Comparison of ENCODE assay signal across 12 mouse cellular contexts in genomic region chr5:73229467-73229866, GRCm38 (mm10). TPM values are rescaled to one million over a fixed set of nuclear protein-coding genes. Genes with fewer than 3 reads are reported as not detected.
DNase-seq lines count a peak whose midpoint lies in the region; ATAC-seq lines count a peak whose summit lies in the region.
"Had no signal": no experiment of that assay in that cellular context is flagged by ENCODE, and none has a peak within 500 bp of the region (broad histone marks: within the 10 kb centered on the region; RNA-seq: fewer than 3 reads in every experiment).

No protein-coding gene starts in this region.

- peak; percentile 97 for DNase-seq in heart, adult 11 months
- DNase-seq in heart, postnatal 25 days (ENCODE audit: low spot score) = no peak
- peak; percentile 29 for DNase-seq in lung, postnatal 10 days
- no peak for DNase-seq in lung, postnatal 36 days
- DNase-seq in kidney, adult 9 months = peak; percentile 44
- no peak for DNase-seq in left cerebral cortex, adult 18-20 months (ENCODE audit: low spot score in 2 of 2)
- DNase-seq: adrenal gland, postnatal 10 days; cerebellum, adult 9-11 months; right cerebral cortex, postnatal 4 days; thymus, postnatal 36 days had no signal

- no peak for ATAC-seq in megakaryocyte progenitor cell, adult 5-6 weeks (replicated peaks; ENCODE audit: poor library complexity)
- ATAC-seq in monocyte, adult 5-6 weeks (replicated peaks; ENCODE audit: insufficient number of reproducible peaks, low FRiP score, low TSS enrichment, poor library complexity, severe bottlenecking) = no peak

- intact Hi-C loops in heart, postnatal 25 days (cut with DNase I) = loop anchor here (5.0 kb wide), 1 partner anchor 58 kb away; no protein-coding TSS in a partner anchor

RNA-seq across cellular contexts. Expression of gene Fryl, which starts 27.0 kb away (rescaled TPM):
- total RNA-seq in heart, postnatal 25 days (2021) = 10 to 100 TPM; 35.7 to 41.5 TPM
- 56.2 and 78.5 TPM in 2 replicates for total RNA-seq in megakaryocyte progenitor cell, adult 5-6 weeks (2015)
- 74.2 and 76.4 TPM in 2 replicates for total RNA-seq in megakaryocyte progenitor cell, adult 5-6 weeks (2017)
- total RNA-seq in monocyte, adult 5-6 weeks (2017) = 123 to 248 TPM (median 154 TPM) in 3 replicates
- total RNA-seq in left cerebral cortex, adult 18-20 months (2021) = 10 to 100 TPM; 54.2 to 57.5 TPM

Comparison
In these comparisons a context has a peak if more than half of its experiments do, and no peak if none do; other contexts are left out.
1. DNase-seq: peak in heart, adult 11 months (single experiment), lung, postnatal 10 days (single experiment) and kidney, adult 9 months (single experiment); none in heart, postnatal 25 days (single experiment), lung, postnatal 36 days (single experiment) and left cerebral cortex, adult 18-20 months (0 of 2).